Mouse (Mus musculus) kidney, embryonic 14.5 days (tissue): ENCODE measurements at regions not wholly inside any gene's neighbourhood (a gene's known extent, or its start where the extent isn't known, plus 50 kb on each side); places are given as distances from the start of the nearest gene placed in this dataset.
"Not testable (repeated sequence)": the region's sequence is repeated elsewhere in the genome, so short reads cannot be mapped to it uniquely, and the experiment has no call there.

Experiments
- ATAC-seq: fragments of 200-750 bp; cut with Nextera tagmentation; 2 replicates; pipeline ENCODE4 v1.8.0; 2017; ENCODE audit warnings: moderate number of reproducible peaks, mild to moderate bottlenecking, moderate TSS enrichment, moderate library complexity; ENCODE audit not compliant: low FRiP score, low TSS enrichment
- H3K27ac ChIP-seq: fragments of 300-500 bp; sonication (generic); 2 replicates; pipeline ENCODE4 v1.5.1; 2014; ENCODE audit warnings: low read depth, mild to moderate bottlenecking, low read length, moderate library complexity, mixed read lengths
- H3K27me3 ChIP-seq: fragments of 300-500 bp; sonication (generic); 2 replicates; pipeline ENCODE4 v1.6.1; 2014; ENCODE audit warnings: mild to moderate bottlenecking, low read length; ENCODE audit not compliant: control insufficient read depth, insufficient read depth
- H3K36me3 ChIP-seq: fragments of 300-500 bp; sonication (generic); 2 replicates; pipeline ENCODE4 v1.6.1; 2014; ENCODE audit warnings: low read length, mixed read lengths; ENCODE audit not compliant: control insufficient read depth, insufficient read depth
- H3K4me1 ChIP-seq: fragments of 300-500 bp; sonication (generic); 2 replicates; pipeline ENCODE4 v1.6.1; 2014; ENCODE audit warnings: low read length, mixed read lengths; ENCODE audit not compliant: control insufficient read depth, insufficient read depth
- H3K4me2 ChIP-seq: fragments of 300-500 bp; sonication (generic); replicated peaks from 2 replicates; pipeline ENCODE4 v1.6.1; 2014; ENCODE audit warnings: low read depth, mild to moderate bottlenecking, low read length
- H3K4me3 ChIP-seq: fragments of 300-500 bp; sonication (generic); 2 replicates; pipeline ENCODE4 v1.5.1; 2014; ENCODE audit warnings: mild to moderate bottlenecking, low read length
- H3K9ac ChIP-seq: fragments of 300-500 bp; sonication (generic); 2 replicates; pipeline ENCODE4 v1.6.1; 2014; ENCODE audit warnings: low read depth, mild to moderate bottlenecking, low read length, moderate library complexity
- H3K9me3 ChIP-seq: fragments of 300-500 bp; sonication (generic); 2 replicates; pipeline ENCODE4 v1.6.1; 2016; ENCODE audit warnings: low read length; ENCODE audit not compliant: control insufficient read depth
- WGBS: fragments of 180-500 bp; shearing (Covaris S2); extraction: QIAGEN DNeasy Blood & Tissue Kit; methylation state at CpG from one replicate; pipeline ENCODE4 v1.1.7; 2014; 5-methylcytosine and 5-hydroxymethylcytosine counted together

DNA sequence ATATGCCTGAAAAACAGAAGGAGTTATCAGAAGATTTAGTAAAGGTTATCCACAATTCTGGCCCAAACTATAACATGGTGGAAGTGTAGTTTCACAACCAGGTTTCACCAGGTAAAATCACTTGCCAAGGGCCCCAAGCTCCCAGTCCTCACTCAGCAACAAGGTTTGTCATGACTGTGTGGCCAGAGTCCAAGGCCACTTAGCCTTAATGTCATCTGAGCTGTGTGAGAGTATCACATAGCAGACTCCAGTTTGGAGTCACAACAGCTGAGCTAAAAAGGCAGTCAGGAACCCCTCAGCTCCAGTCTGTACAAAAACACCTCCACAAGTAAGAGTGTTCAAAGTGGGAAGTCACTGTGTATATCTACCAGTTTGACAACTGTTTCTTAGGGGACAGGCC, 156.5 kb upstream of the Cadps start:
- Histone ChIP-seq H3K9ac (no peak overlapping the region), H3K27me3 (no peaks in the 10 kb centered on the region), H3K4me2 (no peak overlapping the region), H3K36me3 (no peaks in the 10 kb centered on the region), H3K4me3 (no peak overlapping the region), H3K4me1 (no peaks in the 10 kb centered on the region), H3K27ac (no peak overlapping the region), H3K9me3 (no peaks in the 10 kb centered on the region)
- ATAC-seq, result no peak

DNA sequence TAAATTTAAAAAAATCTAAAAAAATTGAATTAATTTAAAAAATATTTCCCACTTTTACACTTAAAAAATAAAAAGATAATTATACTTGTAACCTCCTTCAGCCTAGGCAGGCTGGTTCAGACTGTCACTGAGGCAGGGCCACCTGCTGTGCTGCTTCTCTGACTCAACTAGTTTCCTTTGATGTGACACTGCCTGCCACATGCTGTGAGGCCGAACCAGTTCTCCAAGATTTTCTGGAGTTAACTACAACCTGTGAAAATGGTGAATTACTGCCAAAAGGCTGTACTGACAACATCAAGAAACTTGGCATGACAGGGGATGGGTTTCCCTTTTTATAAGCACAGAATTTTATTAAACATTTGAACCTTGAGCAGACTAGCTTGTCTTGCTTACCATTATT, 143.6 kb upstream of the Cadps start:
- no peaks in the 10 kb centered on the region for H3K4me1 ChIP-seq
- H3K36me3 ChIP-seq, result no peaks in the 10 kb centered on the region
- no peak overlapping the region for H3K4me2 ChIP-seq
- H3K27me3 ChIP-seq, result no peaks in the 10 kb centered on the region
- no peak overlapping the region for H3K27ac ChIP-seq
- no peaks in the 10 kb centered on the region for H3K9me3 ChIP-seq
- H3K4me3 ChIP-seq, result no peak overlapping the region
- ATAC-seq, result no peak
- WGBS, result 5% methylated on average over 1 of the region's 1 CpGs
- H3K9ac ChIP-seq, result no peak overlapping the region

DNA sequence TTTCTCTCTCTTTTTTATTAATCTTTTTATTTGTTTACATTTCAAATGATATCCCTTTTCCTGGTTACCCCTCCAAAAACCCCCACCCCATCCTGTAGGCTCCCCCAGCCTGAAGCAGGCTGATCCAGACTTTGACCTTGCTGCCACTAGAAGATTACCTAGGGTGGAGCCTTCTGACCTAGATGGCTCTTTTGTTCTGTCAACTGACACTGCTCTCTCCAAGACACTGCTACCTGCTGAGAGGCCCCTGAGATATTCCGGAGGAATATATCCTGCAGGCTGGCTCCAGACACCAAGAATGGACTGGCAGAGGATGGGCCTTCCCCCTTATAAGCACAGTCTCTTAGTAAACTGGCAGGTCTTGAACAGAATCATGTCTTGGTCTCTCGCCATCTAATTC, 135.0 kb upstream of the Cadps start:
- not testable (repeated sequence) for H3K9ac ChIP-seq, H3K9me3 ChIP-seq, H3K4me3 ChIP-seq, ATAC-seq, H3K27ac ChIP-seq, H3K27me3 ChIP-seq, H3K4me2 ChIP-seq, H3K36me3 ChIP-seq, H3K4me1 ChIP-seq
- 82% methylated on average over 2 of the region's 2 CpGs for WGBS

DNA sequence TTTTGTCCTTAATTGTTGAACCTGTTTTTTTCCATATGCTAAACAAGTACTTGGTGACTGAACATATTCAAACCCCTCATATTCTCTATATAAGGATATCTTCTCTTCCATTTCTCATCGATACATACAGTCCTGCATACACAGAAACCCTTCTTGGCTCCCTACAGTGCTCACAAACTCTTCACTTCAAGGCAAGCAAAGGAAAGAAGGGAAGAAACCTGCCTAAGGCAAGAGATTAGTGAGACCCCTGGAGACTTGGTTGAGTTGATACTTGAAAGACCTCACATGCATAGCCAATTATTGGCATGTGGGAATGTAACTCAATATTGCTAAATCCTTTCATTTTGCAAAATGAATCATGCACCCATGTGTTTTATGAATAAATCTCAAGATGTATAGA, 128.0 kb upstream of the Cadps start:
- Histone ChIP-seq H3K9ac (no peak overlapping the region), H3K4me2 (no peak overlapping the region), H3K27me3 (no peaks in the 10 kb centered on the region), H3K4me3 (no peak overlapping the region), H3K9me3 (no peaks in the 10 kb centered on the region), H3K36me3 (no peaks in the 10 kb centered on the region), H3K4me1 (no peaks in the 10 kb centered on the region), H3K27ac (no peak overlapping the region)
- ATAC-seq, result no peak
- WGBS, result 90% methylated on average over 1 of the region's 1 CpGs

DNA sequence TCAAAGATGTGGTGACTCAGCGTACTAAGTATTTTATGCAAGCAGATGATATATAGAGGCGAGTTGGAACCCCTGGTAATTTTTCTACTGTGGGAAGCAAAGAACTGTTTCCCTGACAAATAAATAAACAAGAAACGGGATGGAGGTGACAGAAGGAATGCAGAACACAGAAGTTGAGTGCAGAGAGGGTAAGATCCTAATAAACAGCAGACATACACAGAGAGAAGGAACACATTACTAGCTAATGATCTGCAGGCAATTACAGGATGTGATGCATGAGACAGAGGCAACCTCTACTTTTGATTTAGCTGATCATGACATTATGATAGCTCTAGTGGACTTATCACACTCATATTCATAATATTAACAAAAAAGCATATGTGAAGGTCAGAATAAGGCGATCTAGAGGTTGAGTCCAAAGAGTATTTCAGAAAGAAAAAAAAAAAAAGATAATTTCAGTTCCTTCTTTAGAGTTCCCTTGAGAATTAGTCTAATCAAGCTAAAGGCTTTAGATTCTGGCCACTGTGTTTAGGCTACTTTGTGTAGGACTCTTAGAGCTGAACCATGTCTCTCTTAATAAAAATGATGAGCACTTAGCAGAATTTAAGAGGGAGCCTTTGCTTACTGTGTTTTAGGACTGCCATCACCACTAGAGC, 115.9 kb upstream of the Cadps start:
- Histone ChIP-seq H3K9ac (no peak overlapping the region), H3K4me3 (no peak overlapping the region), H3K36me3 (no peaks in the 10 kb centered on the region), H3K4me2 (no peak overlapping the region), H3K27me3 (no peaks in the 10 kb centered on the region), H3K27ac (no peak overlapping the region), H3K9me3 (no peaks in the 10 kb centered on the region), H3K4me1 (no peaks in the 10 kb centered on the region)
- 52% methylated on average over 4 of the region's 4 CpGs for WGBS
- peak; percentile 69; the same call in 1 of the 2 replicates for ATAC-seq

DNA sequence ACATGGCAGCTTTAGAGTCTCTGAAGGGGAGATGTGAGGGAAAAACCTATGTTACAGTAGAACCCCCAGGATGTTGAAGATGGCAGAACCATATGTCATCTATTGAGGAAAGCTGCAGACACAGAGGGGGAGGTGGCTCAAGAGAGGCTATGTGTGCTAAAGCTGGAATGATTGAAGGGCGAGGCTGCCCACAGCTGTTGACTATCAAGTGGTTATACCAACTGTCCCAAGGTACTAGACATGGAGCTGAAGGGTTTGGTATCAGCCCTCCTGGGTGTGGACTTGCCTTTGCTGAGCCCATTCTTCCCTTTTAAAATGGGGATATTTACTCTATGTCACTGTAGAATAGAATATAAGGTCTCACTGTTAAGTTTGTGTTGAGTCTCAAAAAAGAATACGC, 113.5 kb upstream of the Cadps start:
- H3K36me3 ChIP-seq, result no peaks in the 10 kb centered on the region
- no peak overlapping the region for H3K4me3 ChIP-seq
- 92% methylated on average over 2 of the region's 2 CpGs for WGBS
- no peak overlapping the region for H3K4me2 ChIP-seq
- H3K27me3 ChIP-seq, result no peaks in the 10 kb centered on the region
- H3K9me3 ChIP-seq, result no peaks in the 10 kb centered on the region
- no peak overlapping the region for H3K9ac ChIP-seq
- H3K4me1 ChIP-seq, result no peaks in the 10 kb centered on the region
- ATAC-seq, result no peak
- no peak overlapping the region for H3K27ac ChIP-seq

DNA sequence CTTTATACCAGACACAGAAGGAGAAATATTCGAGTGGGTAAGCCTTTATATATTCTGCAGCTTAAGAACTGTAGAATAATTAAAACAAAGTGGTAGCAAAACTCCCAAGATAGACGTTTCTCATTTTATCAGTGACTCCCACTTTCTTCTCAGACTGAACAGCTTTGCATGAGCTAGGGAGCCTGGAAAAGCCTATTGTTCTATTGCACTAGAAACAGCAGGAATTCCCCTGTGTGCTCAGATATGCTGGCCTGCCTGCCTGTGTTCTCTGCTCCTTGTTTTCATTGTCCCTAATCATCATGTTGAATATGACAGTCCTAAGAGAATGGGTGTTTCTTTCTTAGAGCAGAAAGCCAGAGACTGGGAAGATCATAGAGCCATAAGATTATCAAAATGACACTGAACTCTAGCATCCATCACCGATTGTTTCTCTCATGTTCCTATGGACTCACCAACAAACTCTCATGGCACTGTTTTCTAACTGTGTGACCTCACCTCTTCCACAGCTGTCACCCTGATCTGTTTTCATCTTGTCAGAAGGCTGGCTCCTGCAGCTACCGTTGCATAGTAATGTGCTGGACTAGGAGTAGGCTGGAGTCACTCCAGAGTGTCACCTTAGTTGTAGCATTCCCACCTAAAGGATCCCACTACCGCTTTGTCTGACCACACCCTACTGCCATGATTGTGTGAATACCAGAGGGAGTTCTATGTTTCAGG, 108.9 kb upstream of the Cadps start:
- H3K9me3 ChIP-seq, result no peaks in the 10 kb centered on the region
- no peak overlapping the region for H3K4me2 ChIP-seq
- H3K4me1 ChIP-seq, result no peaks in the 10 kb centered on the region
- ATAC-seq, result no peak
- H3K4me3 ChIP-seq, result no peak overlapping the region
- 62% methylated on average over 5 of the region's 5 CpGs for WGBS
- no peak overlapping the region for H3K27ac ChIP-seq
- no peak overlapping the region for H3K9ac ChIP-seq
- H3K36me3 ChIP-seq, result no peaks in the 10 kb centered on the region
- H3K27me3 ChIP-seq, result no peaks in the 10 kb centered on the region

DNA sequence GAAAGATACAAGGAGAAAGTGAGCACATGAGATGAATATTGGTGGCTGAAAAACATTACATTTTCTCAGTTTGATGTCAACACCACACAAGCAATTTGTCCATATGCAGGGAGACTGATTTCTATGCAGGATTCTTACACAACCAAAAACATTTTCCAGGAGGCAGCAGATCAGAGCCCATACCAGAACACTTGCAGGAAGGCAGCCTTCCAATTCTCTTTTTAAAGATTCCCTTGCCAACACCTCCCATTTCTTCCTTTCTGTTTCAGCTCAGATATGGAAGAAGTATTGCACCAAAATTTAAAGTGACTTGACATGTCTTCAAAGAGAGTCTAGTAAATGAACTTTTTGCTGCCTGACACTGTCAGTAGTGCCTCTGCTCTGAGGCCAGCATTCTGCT, 100.7 kb upstream of the Cadps start:
- Histone ChIP-seq H3K4me1 (no peaks in the 10 kb centered on the region), H3K27me3 (no peaks in the 10 kb centered on the region), H3K27ac (no peak overlapping the region), H3K36me3 (no peaks in the 10 kb centered on the region), H3K4me3 (no peak overlapping the region), H3K9ac (no peak overlapping the region), H3K4me2 (no peak overlapping the region), H3K9me3 (no peaks in the 10 kb centered on the region)
- no peak for ATAC-seq

DNA sequence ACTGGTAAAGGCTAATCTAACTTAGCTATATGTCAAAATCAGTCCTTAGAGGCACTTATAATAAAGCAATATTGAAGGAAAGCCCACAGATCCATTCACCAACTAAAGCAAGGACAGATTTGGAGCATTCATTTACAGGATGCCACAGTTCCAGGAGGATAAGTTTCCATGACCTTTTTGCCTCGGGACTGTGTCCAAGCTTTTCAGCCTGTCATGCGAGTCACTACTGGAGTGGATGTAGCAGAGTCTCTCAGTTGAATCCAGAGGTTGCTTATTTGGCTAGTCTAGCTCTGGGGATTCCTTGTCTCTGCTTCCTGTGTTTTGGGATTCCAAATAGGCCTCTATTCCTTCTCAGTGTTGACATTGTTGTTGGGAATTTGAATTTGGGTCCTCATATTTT, 92.6 kb upstream of the Cadps start:
- H3K36me3 ChIP-seq, result no peaks in the 10 kb centered on the region
- H3K4me1 ChIP-seq, result no peaks in the 10 kb centered on the region
- H3K4me2 ChIP-seq, result no peak overlapping the region
- no peak for ATAC-seq
- no peak overlapping the region for H3K9ac ChIP-seq
- WGBS, result 78% methylated on average over 2 of the region's 2 CpGs
- H3K27ac ChIP-seq, result no peak overlapping the region
- no peak overlapping the region for H3K4me3 ChIP-seq
- H3K9me3 ChIP-seq, result no peaks in the 10 kb centered on the region
- no peaks in the 10 kb centered on the region for H3K27me3 ChIP-seq
